Mouse (Mus musculus): ENCODE results near the gene Gm21874.
"Not testable (repeated sequence)": the region's sequence is repeated elsewhere in the genome, so short reads cannot be mapped to it uniquely, and the experiment has no call there.

Gm21874 gene

DNA sequence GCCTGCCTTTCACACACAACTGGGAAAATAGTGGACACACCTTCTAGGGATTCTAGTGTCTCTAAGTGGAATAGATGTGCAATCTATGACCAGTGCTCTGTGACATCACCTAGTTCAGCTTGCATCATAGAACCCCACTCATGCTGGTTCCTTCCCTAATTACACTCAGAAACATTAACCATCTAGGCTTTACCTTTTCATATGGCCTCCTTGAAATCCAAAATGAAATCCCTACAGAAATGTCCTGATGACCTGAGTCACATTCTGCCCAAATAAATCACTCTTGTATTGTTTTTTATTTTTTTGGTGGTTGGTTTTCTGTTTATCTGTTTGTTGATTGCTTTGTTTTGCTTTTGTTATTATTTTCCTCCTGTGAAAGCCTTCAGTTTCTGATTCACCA is at the start of gene Gm21874:
Gene Gm21874 (minus strand): TSS at position 101 of the 400 bp plus-strand sequence.
- not testable (repeated sequence) for DNase-seq
